Mouse (Mus musculus) forebrain, embryonic 16.5 days (tissue): ENCODE results near the gene Epsti1. TPM values are rescaled to one million over a fixed set of nuclear protein-coding genes. Genes with fewer than 3 reads are reported as not detected.

ENCODE experiments used
- polyA plus RNA-seq: library from polyadenylated mRNA; unstranded; fragments of >200 nt; fragmentation: Nextera tagmentation; extraction: Ambion mirVana; gene quantifications from 2 replicates; pipeline ENCODE4 v1.2.1, GENCODE M21; 2015

Epsti1 gene
- polyA plus RNA-seq, 1 experiment from 2014 or later: 0.33 TPM

Other genes with a start within 250 kb of the Epsti1 start
- 56.2 and 64.9 TPM in 2 replicates for gene Dnajc15, start 29.1 kb upstream of the Epsti1 start, polyA plus RNA-seq
- gene Fam216b, start 184.8 kb downstream of the Epsti1 start, polyA plus RNA-seq: 0.30 and 0.53 TPM in 2 replicates